Mouse (Mus musculus): ENCODE results near the gene Cd2bp2.

The Cd2bp2 gene

GRCm38 (mm10) chr7:127142214-127142613, 53.6 kb downstream of the Cd2bp2 start:
- no peak for DNase-seq (ENCODE audit: low spot score)

All from lung, postnatal 25 days (tissue).